Mouse (Mus musculus): ENCODE data around the gene Csmd2. TPM values are rescaled to one million over a fixed set of nuclear protein-coding genes. Genes with fewer than 3 reads are reported as not detected.
"Not testable (repeated sequence)": the region's sequence is repeated elsewhere in the genome, so short reads cannot be mapped to it uniquely, and the experiment has no call there.

The Csmd2 gene
- total RNA-seq, 4 experiments from 2014 or later = 0.92 to 2.9 (median 1.5) TPM

DNA sequence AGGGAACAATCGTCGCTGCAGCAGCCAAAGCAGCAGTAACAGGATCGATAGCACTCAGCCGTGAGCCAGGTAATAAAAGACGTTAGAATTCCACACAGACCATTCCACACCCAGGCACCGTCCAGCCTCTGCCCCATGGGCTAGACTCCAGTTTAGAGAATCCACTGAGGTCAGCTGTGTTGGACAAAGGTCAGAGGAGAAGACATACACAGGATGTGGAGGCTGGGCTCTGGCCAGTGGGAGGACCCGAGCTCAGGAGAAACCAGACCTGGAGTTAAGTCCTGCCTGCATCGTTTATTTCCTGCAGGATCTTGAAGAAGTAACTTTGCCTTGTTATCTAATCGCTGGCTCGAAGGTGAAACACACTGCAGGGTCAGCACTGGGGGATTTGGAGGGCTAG, 519.2 kb downstream of the Csmd2 start:
- no peak for DNase-seq

- DNase-seq = no peak
Measured at GRCm38 (mm10) chr4:128509885-128510284, 522.2 kb downstream of the Csmd2 start.

DNA sequence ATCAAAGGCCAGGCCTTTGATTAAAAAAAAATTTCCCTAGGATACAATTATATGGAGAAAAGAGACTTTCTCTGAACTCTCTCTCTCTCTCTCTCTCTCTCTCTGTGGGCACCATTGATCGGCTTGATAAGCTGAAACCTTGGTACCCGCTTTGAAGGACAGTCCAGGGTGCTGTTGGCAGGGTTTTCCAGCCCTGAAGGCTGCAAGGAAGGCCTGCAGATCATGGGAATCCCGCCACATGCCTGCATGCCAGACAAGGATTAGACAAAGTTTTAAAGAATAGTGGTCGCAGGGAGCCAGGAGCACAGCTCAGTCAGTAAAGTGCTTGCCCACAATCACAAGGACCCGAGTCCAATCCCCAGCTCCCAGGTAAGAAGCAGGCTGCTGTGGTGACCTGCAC, 526.8 kb downstream of the Csmd2 start:
- peak; percentile 61 for DNase-seq

DNA sequence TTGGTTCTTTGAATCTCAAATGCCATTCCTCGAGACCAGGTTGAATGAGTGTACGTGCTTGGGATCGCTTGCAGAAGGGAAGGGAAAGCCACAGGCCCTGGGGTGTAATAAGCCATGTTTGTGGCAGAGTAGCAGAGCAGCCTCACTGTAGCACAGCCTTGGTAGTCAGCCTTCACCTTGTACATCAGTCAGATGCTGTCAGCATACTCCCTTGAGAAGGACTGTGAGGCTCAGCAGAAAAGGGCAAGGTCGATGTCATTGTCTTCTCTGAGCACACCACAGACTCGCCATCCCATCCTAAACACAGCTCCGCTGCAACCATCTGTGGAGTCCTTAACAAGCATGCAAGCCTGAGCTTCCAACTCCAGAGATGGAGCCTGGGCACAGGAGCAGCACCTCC, 533.6 kb downstream of the Csmd2 start:
- peak; percentile 71 for DNase-seq

DNA sequence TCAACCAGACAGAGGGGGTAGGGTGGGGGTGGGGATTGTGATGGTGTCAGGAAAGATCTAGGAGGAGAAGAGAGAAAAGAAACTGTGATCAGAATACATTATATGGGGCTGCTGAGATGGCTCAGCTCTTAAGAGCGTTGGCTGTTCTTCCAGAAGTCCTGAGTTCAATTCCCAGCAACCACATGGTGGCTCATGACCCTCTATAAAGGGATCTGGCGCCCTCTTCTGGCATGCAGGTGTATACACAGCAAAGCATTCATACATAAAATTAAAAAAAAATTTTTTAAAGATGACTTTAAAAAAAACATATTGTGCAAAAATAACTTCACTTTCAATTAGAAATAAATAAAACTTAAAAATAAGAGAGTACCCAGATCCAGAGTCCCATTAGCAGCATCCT, 555.7 kb downstream of the Csmd2 start:
- no peak for DNase-seq

GRCm38 (mm10) chr4:128543956-128544486, 556.4 kb downstream of the Csmd2 start:
- not testable (repeated sequence) for DNase-seq

DNA sequence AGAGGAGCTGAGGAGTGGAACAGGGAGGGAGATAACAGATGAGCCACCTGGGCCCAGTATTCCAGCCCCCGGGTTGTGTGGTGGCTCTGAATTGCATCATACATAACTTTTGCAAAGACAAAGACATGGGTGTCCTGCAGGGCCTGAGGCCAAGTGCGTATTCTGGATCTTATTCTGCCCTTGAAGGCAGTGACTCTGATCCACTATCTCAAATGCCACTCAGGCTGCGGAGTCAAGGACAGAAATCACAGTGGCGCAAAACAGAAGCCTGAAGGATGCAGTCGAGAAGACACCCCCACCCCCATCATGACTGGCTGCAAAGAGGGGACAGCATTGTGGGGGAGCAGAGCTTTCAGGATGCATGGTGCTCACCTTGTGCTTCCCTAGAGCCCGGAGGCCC, 563.1 kb downstream of the Csmd2 start:
- DNase-seq = peak; percentile 67

DNA sequence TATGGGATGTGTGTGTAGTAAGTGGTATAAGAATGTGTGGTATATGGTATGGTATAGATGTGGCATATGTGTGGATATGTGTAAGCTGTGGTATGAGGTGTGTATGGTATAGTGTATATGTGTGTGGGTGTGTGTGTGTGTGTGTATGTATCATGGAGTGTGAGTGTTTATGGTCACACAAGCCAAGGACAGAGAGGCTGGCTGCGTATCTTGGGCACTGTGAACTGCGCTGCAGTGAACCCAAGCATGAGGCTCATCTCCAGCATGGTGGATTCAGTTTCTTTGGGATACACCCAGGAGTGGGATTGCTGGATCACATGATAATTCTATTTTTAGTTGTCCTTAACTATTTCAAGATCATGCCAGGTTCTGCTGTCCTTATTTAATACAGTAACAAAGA, 566.5 kb downstream of the Csmd2 start:
- DNase-seq = no peak

DNA sequence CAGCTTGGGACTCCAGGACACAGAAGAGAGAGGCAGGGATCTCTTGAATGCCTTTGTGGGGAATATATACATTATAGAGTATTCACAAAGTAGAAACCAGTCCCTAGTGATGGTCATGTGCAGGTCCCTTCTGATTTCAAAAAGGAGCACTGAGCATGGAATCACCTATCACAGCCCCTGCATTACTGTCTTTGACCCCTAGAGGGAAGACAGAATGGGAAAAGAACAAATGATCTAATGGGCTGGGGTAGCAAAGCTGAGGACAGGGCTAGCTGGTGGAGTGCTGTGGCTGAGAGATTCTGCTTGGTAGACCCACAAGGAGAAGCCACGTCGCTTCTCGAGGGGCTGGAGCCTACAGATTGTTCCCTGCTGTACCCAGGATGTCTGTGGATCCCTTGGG, 572.7 kb downstream of the Csmd2 start:
- DNase-seq = no peak

DNA sequence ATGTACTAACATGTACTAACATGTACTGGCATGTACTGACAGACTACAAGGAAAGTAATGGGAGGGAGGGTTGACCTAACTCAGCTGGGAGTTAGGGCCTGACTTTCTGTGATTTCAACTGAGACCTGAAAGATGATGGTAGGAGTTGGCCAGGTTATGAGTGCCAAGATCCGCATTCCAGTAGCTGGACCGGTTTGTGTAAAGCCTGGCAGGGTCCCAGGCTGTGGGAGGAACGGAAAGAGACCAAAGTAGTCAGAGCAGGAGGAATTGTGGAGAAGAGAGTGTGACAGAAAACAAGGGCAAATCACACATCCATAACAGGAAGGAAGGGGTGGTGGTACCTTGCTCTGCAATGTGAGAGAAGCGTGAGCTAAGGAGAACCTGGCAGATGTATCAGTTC, 588.2 kb downstream of the Csmd2 start:
- no peak for DNase-seq

DNA sequence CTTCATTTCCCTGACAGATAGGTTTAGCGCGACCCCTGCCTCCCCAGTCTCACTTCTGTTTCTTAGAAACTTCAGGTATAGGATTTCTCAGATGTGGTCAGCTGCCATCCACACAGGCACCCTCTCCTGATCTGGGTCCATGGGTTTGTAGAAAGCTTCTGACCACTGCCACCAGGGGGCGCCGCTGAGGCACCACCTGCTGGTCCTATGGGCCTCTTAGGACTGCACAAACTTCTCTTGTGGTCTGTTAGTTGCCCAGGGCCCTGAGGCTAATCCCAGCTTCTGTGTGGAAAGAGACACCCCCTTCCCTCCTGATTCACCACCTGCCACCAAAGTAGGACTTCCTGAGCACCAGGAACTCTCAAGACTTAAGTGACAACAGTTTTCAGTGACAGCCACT, 591.5 kb downstream of the Csmd2 start:
- no peak for DNase-seq

- no peak for DNase-seq
Measured at GRCm38 (mm10) chr4:128593286-128593685, 605.6 kb downstream of the Csmd2 start.

- no peak for DNase-seq
Measured at GRCm38 (mm10) chr4:128594062-128594461, 606.4 kb downstream of the Csmd2 start.

- no peak for DNase-seq
Measured at GRCm38 (mm10) chr4:128597801-128598560, 610.3 kb downstream of the Csmd2 start.

DNA sequence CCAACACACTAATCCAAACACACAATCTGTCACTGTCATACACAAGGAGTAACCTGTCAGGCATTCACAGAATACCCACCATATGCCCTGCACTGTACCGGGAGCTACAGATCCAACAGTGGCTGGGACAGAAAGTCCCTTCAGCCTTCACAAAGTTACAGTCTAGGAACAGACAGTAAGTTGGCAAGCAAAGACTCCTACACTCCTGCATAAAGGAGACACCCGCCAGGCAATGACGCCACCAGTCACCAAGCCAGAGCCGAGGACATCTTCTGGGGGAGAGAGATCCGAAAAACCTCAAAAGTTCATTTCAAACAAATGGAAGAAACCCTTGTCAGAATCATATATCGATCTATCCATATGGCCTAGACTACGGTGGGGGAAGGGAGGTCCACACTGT, 618.9 kb downstream of the Csmd2 start:
- DNase-seq = no peak

- no peak for DNase-seq
Measured at GRCm38 (mm10) chr4:128607661-128608060, 620.0 kb downstream of the Csmd2 start.

DNA sequence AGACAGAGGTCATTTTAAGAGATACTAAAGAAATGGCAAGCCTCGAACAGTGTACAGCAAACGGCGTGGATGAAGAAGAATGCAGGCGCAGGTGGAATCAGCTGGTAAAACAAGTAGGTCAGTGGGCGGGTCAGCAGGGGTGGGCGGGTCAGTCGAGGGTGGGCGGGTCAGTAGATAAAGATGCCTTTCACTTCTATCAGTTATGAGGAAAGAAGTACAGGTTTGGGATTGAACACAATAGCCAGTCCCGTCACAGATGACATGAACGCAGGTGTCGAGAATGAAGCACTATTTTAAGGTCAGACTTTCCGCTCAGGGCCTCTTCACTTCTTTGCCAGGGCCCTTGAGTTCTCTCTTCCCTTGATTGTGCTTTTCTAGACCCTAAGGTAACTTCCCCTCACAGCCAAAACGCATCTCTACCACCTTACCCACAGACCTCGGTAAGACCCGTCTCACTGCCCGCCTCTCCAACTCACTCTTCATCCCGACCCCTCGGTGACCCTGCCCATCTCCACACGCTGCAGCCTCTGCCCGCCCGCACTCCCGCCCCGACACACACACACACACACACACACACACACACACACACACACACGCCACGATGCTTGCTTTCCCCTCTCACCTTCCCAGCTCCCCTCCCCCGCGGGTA, 621.7 kb downstream of the Csmd2 start:
- DNase-seq = no peak

GRCm38 (mm10) chr4:128609925-128610402, 622.3 kb downstream of the Csmd2 start, which contains the start of gene Zscan20:
Zscan20 (minus strand) TSS chr4:128610098.
- peak; percentile 98 for DNase-seq

DNA sequence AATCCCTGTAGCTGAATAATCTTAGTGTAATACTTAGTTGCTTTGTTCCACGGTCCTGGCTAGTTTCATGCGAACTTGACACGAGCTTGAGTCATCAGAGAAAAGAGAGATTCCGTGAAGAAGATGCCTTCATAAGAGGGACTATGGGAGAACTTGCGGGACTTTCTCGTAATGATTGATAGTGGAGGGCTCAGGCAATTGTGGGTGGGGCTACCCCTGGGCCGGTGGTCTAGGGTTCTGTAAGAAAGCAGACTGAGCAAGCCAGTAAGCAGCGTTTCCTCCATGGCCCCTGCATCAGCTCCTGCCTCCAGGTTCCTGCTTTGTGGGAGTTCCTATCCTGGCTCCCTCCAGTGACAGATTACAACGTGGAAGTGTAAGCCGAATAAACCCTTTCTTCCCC, 623.0 kb downstream of the Csmd2 start:
- no peak for DNase-seq

- DNase-seq = not testable (repeated sequence)
Measured at GRCm38 (mm10) chr4:128611726-128612125, 624.1 kb downstream of the Csmd2 start.

GRCm38 (mm10) chr4:128613326-128613725, 625.7 kb downstream of the Csmd2 start:
- DNase-seq = no peak

- no peak for DNase-seq
Measured at GRCm38 (mm10) chr4:128615761-128616160, 628.1 kb downstream of the Csmd2 start.
